Mouse (Mus musculus): Measurements from ENCODE around the gene Telo2. TPM values are rescaled to one million over a fixed set of nuclear protein-coding genes. Genes with fewer than 3 reads are reported as not detected.

Gene Telo2
- polyA plus RNA-seq (2015; fragmentation: Nextera tagmentation; extraction: Ambion mirVana): 42.3 and 49.2 TPM in 2 replicates

DNA sequence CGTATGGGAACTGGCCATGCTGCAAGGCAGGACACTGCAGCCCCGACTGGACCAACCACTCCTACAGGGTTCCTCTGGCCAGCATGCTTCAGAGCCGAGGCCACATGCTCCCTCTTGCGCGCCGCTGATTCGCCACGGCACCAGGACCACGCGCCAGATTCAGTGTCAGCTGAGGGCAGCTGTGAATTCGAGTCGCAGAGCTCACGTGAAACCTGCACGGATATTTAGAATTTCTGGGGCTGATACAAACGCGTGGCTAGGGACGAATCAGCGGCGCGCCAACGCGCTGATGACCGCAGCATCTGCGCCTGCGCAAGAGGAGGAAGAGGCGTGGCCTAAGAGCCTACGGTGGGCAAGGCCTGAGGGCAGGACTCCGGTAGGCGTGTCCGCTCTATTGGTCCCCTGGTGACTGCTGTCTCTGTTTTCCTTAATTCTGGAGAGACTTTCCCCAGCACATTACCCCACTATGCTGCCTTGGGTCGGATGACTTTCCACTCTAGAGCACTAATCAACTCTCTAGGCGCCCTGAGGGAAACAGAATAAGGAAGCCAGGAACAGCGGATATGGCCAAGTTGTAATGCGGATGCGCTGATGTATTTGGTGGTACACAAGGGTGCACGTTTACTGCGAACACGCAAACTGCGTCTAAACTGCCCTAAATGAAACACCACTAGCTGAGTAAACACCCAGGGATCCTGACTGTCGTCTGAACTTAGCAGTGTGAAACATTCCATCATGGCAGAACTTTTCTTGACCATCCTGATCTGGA lies at the start of gene Telo2:
Gene Telo2 (minus strand): TSS at position 304 of the 769 bp plus-strand sequence.
- Histone ChIP-seq H3K9ac (peak within 1 kb of the TSS; percentile 65), H3K9me3 (replicated peaks) (no peaks in the 10 kb centered on the region), H3K36me3 (peaks cover 22% of the 10 kb centered on the region), H3K4me1 (peaks cover 17% of the 10 kb centered on the region), H3K4me3 (replicated peaks) (peak within 1 kb of the TSS; percentile 67), H3K27me3 (no peaks in the 10 kb centered on the region), H3K4me2 (replicated peaks) (peak within 1 kb of the TSS; percentile 94), H3K27ac (replicated peaks) (peak within 1 kb of the TSS; percentile 95)
- ATAC-seq (ENCODE audit: insufficient number of reproducible peaks, low FRiP score, low TSS enrichment, low read depth): peak; percentile 89
- 4% methylated on average over 40 of the region's 40 CpGs for WGBS

GRCm38 (mm10) chr17:25164770-25165169 lies 49.0 kb upstream of the Telo2 start:
- 83% methylated on average over 3 of the region's 3 CpGs for WGBS
- Histone ChIP-seq H3K9ac (no peak overlapping the region), H3K27me3 (no peaks in the 10 kb centered on the region), H3K4me3 (replicated peaks) (no peak overlapping the region), H3K36me3 (peaks cover 20% of the 10 kb centered on the region), H3K9me3 (replicated peaks) (no peaks in the 10 kb centered on the region), H3K27ac (replicated peaks) (no peak overlapping the region), H3K4me2 (replicated peaks) (no peak overlapping the region), H3K4me1 (no peaks in the 10 kb centered on the region)
- ATAC-seq (ENCODE audit: insufficient number of reproducible peaks, low FRiP score, low TSS enrichment, low read depth): no peak

GRCm38 (mm10) chr17:25163387-25163786 lies 47.6 kb upstream of the Telo2 start:
- Histone ChIP-seq H3K27me3 (no peaks in the 10 kb centered on the region), H3K4me1 (no peaks in the 10 kb centered on the region), H3K9ac (no peak overlapping the region), H3K36me3 (peaks cover 32% of the 10 kb centered on the region), H3K9me3 (replicated peaks) (no peaks in the 10 kb centered on the region), H3K4me2 (replicated peaks) (no peak overlapping the region), H3K4me3 (replicated peaks) (no peak overlapping the region), H3K27ac (replicated peaks) (no peak overlapping the region)
- WGBS: 63% methylated on average over 7 of the region's 7 CpGs
- ATAC-seq (ENCODE audit: insufficient number of reproducible peaks, low FRiP score, low TSS enrichment, low read depth): no peak

DNA sequence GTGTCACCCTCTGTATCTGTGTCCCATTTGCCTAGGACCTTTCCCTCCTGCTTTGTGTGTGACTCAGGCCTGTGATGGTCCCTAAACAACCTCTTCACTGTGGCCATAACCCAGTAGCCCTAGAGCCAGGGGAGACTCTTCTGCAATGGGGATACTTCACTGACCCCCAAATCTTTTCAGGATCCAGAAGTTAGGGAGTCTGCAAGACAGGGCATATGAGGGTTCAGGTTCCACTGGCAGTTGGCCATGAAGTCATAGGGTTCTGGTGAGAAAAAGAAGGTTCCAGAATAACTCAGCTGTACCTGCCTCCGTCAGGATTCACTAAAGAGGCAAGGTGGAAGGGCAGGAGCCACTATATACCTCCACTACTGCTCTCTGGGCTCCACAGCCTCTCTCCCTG lies 46.4 kb upstream of the Telo2 start, which contains the start of gene Ccdc154:
Gene Ccdc154 (plus strand): TSS at position 301 of the 400 bp plus-strand sequence.
- H3K9me3 ChIP-seq (replicated peaks): no peaks in the 10 kb centered on the region
- ATAC-seq (ENCODE audit: insufficient number of reproducible peaks, low FRiP score, low TSS enrichment, low read depth): no peak
- 92% methylated on average over 1 of the region's 1 CpGs for WGBS
- no peak within 1 kb of the TSS for H3K9ac ChIP-seq
- no peak within 1 kb of the TSS for H3K4me3 ChIP-seq (replicated peaks)
- H3K27me3 ChIP-seq: no peaks in the 10 kb centered on the region
- no peak within 1 kb of the TSS for H3K4me2 ChIP-seq (replicated peaks)
- H3K27ac ChIP-seq (replicated peaks): no peak within 1 kb of the TSS
- H3K36me3 ChIP-seq: peaks cover 41% of the 10 kb centered on the region
- H3K4me1 ChIP-seq: no peaks in the 10 kb centered on the region

GRCm38 (mm10) chr17:25139960-25140359 lies 24.2 kb upstream of the Telo2 start:
- Histone ChIP-seq H3K4me1 (no peaks in the 10 kb centered on the region), H3K4me3 (replicated peaks) (no peak overlapping the region), H3K27me3 (no peaks in the 10 kb centered on the region), H3K27ac (replicated peaks) (no peak overlapping the region), H3K4me2 (replicated peaks) (no peak overlapping the region), H3K9ac (no peak overlapping the region), H3K9me3 (replicated peaks) (no peaks in the 10 kb centered on the region), H3K36me3 (peaks cover under 1% of the 10 kb centered on the region; the same call in 1 of the 2 replicates)
- WGBS: 63% methylated on average over 4 of the region's 4 CpGs
- no peak for ATAC-seq (ENCODE audit: insufficient number of reproducible peaks, low FRiP score, low TSS enrichment, low read depth)

GRCm38 (mm10) chr17:25138803-25139202 lies 23.0 kb upstream of the Telo2 start:
- 89% methylated on average over 1 of the region's 1 CpGs for WGBS
- no peaks in the 10 kb centered on the region for H3K9me3 ChIP-seq (replicated peaks)
- no peak for ATAC-seq (ENCODE audit: insufficient number of reproducible peaks, low FRiP score, low TSS enrichment, low read depth)
- no peak overlapping the region for H3K27ac ChIP-seq (replicated peaks)
- no peaks in the 10 kb centered on the region for H3K27me3 ChIP-seq
- H3K4me1 ChIP-seq: peaks cover 10% of the 10 kb centered on the region
- no peak overlapping the region for H3K4me2 ChIP-seq (replicated peaks)
- no peak overlapping the region for H3K9ac ChIP-seq
- no peak overlapping the region for H3K4me3 ChIP-seq (replicated peaks)
- no peaks in the 10 kb centered on the region; the same call in 1 of the 2 replicates for H3K36me3 ChIP-seq

GRCm38 (mm10) chr17:25135622-25136021 lies 19.9 kb upstream of the Telo2 start:
- 84% methylated on average over 6 of the region's 6 CpGs for WGBS
- ATAC-seq (ENCODE audit: insufficient number of reproducible peaks, low FRiP score, low TSS enrichment, low read depth): no peak
- H3K27me3 ChIP-seq: no peaks in the 10 kb centered on the region
- no peak overlapping the region for H3K4me2 ChIP-seq (replicated peaks)
- H3K9ac ChIP-seq: no peak overlapping the region
- H3K36me3 ChIP-seq: no peaks in the 10 kb centered on the region
- H3K4me1 ChIP-seq: peaks cover 15% of the 10 kb centered on the region
- H3K27ac ChIP-seq (replicated peaks): no peak overlapping the region
- no peak overlapping the region for H3K4me3 ChIP-seq (replicated peaks)
- no peaks in the 10 kb centered on the region for H3K9me3 ChIP-seq (replicated peaks)

GRCm38 (mm10) chr17:25133275-25133698 lies 17.5 kb upstream of the Telo2 start, which contains the start of gene Clcn7:
Gene Clcn7 (plus strand): TSS chr17:25133391.
- Histone ChIP-seq H3K4me1 (peaks cover 15% of the 10 kb centered on the region), H3K36me3 (no peaks in the 10 kb centered on the region), H3K27me3 (no peaks in the 10 kb centered on the region), H3K9me3 (replicated peaks) (no peaks in the 10 kb centered on the region), H3K27ac (replicated peaks) (0 out of 2 replicates have a peak within 1 kb of the TSS, but pooled peaks have one; percentile 13), H3K4me2 (replicated peaks) (peak within 1 kb of the TSS; percentile 58), H3K9ac (peak within 1 kb of the TSS; percentile 73), H3K4me3 (replicated peaks) (peak within 1 kb of the TSS; percentile 88)
- WGBS: under 1% methylated on average over 40 of the region's 40 CpGs
- ATAC-seq (ENCODE audit: insufficient number of reproducible peaks, low FRiP score, low TSS enrichment, low read depth): peak; percentile 88

GRCm38 (mm10) chr17:25130060-25130459 lies 14.3 kb upstream of the Telo2 start:
- WGBS: 86% methylated on average over 1 of the region's 1 CpGs
- Histone ChIP-seq H3K36me3 (no peaks in the 10 kb centered on the region), H3K4me3 (replicated peaks) (no peak overlapping the region), H3K27me3 (no peaks in the 10 kb centered on the region), H3K9me3 (replicated peaks) (no peaks in the 10 kb centered on the region), H3K27ac (replicated peaks) (no peak overlapping the region), H3K4me1 (peaks cover 15% of the 10 kb centered on the region), H3K9ac (no peak overlapping the region), H3K4me2 (replicated peaks) (no peak overlapping the region)
- ATAC-seq (ENCODE audit: insufficient number of reproducible peaks, low FRiP score, low TSS enrichment, low read depth): no peak

DNA sequence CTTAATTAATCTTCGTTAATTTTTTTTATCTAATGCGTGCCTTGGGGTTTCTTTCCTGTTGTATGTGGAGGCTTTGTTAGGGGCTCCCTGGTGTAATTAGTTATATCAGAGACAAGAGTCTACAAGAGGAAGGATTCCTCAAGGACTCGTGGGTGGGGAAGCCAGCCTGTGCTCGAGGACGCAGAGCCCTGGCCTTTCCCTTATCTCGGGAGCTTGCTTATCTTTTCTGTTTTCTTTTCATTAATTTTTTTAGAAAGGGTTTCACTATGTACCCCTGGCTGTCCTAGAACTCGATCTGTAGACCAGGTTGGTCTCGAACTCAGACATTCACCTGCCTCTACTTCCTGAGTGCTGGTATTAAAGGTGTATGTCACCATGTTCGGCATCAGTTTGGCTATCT lies 11.9 kb upstream of the Telo2 start:
- Histone ChIP-seq H3K36me3 (no peaks in the 10 kb centered on the region), H3K9ac (no peak overlapping the region), H3K27me3 (no peaks in the 10 kb centered on the region; the same call in 1 of the 2 replicates), H3K4me1 (no peaks in the 10 kb centered on the region), H3K27ac (replicated peaks) (no peak overlapping the region), H3K9me3 (replicated peaks) (no peaks in the 10 kb centered on the region), H3K4me2 (replicated peaks) (no peak overlapping the region), H3K4me3 (replicated peaks) (no peak overlapping the region)
- WGBS: 74% methylated on average over 9 of the region's 9 CpGs
- ATAC-seq (ENCODE audit: insufficient number of reproducible peaks, low FRiP score, low TSS enrichment, low read depth): no peak

GRCm38 (mm10) chr17:25127079-25127478 lies 11.3 kb upstream of the Telo2 start:
- Histone ChIP-seq H3K4me1 (no peaks in the 10 kb centered on the region), H3K27me3 (no peaks in the 10 kb centered on the region; the same call in 1 of the 2 replicates), H3K9me3 (replicated peaks) (no peaks in the 10 kb centered on the region), H3K36me3 (no peaks in the 10 kb centered on the region), H3K9ac (no peak overlapping the region), H3K27ac (replicated peaks) (no peak overlapping the region), H3K4me2 (replicated peaks) (no peak overlapping the region), H3K4me3 (replicated peaks) (no peak overlapping the region)
- ATAC-seq (ENCODE audit: insufficient number of reproducible peaks, low FRiP score, low TSS enrichment, low read depth): no peak
- WGBS: 64% methylated on average over 8 of the region's 8 CpGs
